Mouse (Mus musculus) embryo, embryonic 11.5 days (tissue): ENCODE measurements at regions not wholly inside any gene's neighbourhood (a gene's known extent, or its start where the extent isn't known, plus 50 kb on each side); places are given as distances from the start of the nearest gene placed in this dataset.
A peak's percentile ranks its signal among the peaks of the same experiment; 100 is the strongest.

ENCODE experiments used
- DNase-seq: peaks from one replicate; pipeline ENCODE4 v3.0.0-alpha.2; 2012; ENCODE audit warnings: low read depth, low spot score

DNA sequence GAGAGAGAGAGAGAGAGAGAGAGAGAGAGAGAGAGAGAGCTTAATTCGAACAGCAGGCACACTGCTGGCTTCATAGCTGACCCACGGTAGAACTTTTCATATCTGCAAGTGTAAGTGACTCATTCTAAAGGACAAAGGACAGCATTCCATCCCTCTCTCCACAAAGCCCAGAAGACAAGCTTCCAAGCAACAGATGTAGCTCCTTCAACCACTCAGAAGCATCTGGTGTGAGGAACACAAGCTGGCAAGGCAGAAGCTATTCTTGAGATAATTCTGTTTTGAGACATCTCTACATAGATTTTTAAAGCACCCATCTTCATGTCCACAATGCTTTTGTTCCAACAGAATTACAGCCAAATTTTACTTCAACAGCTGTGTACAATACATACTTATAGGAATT is 294.2 kb upstream of the Gria1 start:
- no peak for DNase-seq

DNA sequence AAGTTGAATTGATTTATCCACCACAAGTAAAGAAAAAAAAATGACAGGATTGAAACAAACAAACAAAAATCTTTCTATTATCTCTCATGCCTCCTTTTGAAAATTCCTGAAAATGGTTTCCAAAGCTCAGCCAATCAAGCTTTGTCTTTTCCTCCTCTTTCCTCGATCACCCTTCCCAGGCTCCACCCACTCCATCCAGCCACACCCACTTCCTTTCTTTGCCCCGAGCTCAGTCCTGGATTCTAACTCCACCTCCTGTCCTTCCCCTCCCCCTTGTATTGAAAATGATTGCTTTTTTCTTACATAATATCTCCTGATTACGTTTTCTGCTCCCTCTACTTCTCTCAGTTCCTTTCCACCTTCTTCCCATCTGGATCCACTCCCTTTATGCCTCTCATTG is 286.0 kb upstream of the Gria1 start:
- DNase-seq = no peak

DNA sequence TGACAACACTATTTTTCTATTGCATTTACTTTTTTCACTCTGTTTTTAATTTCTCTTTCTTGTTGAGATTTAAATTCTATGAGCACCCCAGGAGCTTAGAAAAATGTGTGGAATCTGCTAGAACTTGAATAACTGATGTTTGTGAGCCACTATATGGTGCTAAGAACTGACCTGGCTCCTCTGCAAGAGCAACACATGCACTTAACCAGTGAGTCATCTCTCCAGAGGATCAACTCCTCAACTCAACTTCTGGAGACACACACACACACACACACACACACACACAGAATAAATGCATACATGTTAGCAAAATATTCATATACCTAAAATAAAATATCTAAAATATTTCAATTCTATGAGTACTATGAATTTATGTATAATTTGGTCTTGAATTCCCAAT is 285.0 kb upstream of the Gria1 start:
- DNase-seq = no peak

DNA sequence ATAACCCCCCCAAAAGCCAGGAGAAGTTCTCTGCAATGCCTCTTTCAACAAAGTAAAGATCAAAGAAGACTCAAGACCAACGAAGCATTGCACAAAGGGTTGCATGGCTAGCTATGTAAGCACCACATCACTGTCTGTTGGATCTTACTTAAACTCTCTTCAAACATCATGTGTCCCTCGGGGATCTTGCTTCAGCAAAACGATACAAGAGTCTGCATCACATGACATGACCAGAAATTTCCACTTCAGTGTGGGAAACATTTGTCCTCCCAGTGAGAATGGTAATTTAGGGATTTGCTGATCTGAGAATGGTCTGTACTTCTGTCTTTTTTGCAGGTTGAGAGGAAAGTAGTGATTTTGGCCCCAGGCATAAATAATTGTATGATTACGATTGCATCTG is 283.6 kb upstream of the Gria1 start:
- no peak for DNase-seq

DNA sequence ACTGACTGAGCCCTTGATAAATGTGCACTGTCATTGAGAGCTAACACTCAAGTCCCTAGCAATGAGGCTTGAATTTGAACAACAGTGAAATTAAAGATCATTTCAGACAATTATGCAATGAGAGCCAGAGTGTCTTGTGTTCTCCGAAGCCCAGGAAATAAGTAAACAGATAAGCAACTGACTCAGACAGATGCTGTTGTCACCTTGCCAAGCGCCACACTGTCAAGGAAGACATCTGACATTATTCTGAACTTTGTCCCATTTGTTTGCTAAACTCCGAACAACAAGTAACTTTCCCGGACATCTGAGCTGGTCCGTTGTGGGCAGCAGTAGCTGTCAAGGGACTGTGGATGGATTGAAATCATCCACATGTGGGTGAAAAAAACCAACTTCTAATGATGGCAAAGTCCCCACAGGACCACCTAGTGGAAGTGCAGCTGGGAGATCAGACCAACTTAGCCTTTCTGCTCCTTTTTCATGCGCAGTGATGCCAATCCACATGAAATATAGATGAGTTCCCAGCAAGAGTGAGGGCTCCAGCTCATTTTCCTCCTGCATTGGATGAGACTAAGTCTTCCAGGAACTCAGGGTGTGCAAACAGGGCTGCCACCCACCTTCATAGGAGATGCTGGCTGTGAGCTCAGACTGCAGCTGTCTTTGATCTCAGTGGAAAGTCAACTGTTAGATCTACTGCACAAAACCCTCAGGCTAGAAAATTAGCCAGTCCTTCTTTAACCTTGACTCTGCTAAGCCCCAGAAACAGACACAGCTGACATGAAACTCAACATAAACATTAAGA is 282.8 kb upstream of the Gria1 start:
- DNase-seq = no peak

DNA sequence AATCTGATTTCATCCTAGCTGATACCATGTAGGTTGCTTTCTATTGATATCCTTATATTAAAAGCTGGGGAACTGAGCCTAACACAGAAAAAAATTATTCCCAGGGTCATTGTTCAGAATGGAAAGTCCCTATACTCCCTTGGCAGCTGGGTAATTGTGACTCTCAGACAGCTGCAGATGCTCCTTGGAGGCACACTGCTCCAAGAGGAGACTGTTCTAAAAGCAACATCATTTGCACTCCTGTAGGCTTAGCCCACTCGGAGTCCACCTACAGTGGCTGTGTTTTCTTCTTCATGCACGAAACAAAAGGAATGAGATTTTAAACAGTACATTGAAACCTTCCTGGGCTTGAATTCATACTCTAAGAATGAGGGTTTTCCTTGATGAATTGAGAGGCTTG is 269.3 kb upstream of the Gria1 start:
- DNase-seq = no peak

DNA sequence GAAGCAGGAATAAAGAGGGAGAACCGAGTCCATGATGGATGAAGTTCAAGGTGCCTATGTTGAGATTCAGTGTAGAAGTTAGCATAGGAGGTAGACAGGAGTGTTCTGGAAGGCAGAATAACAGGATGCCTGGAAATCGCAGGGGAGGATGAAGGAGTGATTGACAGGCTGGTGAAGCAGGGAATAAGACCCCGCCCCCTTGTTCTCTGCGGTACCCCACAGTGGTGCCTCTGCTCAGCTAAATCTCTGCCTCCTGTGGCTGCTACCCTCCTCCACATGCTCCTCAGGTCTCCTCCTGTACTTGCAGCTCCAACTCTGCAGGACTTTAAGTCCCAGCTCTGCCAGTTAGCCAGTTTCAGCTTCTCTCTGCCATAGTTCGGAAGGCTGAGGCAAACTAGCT is 261.2 kb upstream of the Gria1 start:
- DNase-seq = no peak

DNA sequence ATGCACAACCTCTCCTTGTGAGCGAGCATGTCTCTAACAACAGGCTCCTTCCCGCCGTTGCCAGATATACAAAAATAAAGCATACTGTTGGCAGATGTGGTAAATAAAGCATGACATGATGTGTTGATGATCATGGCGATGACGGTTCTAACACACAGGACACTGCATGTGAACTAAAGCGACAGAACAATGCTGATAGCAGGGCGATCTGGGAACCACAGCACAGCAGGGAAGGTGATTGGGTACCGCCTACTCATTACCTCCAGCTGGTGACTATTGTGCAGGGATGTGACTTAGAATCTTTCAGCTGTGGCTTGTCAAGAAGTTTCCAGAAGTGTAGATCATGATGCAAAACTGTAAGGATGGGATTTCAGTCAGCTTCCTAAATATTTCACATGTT is 260.5 kb upstream of the Gria1 start:
- no peak for DNase-seq

DNA sequence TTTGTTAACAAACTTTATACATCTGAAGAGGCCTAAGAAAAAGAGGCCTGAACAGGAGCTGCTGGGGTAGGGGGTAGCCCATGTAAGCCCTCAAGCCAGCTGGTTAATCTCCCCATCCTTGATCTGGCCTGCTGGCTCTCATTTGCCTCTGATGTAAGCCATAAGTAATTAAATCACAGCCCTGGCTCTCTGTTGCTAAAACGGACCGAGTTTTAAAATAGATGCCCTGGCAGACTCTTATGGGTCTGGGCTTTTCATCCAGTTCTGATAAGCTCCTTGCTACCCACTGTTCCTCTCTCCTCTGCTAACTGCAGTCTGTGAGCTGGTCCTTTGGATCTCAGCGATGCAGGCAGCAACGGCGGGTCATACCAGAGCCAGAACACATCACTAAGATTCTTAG is 259.3 kb upstream of the Gria1 start:
- no peak for DNase-seq

DNA sequence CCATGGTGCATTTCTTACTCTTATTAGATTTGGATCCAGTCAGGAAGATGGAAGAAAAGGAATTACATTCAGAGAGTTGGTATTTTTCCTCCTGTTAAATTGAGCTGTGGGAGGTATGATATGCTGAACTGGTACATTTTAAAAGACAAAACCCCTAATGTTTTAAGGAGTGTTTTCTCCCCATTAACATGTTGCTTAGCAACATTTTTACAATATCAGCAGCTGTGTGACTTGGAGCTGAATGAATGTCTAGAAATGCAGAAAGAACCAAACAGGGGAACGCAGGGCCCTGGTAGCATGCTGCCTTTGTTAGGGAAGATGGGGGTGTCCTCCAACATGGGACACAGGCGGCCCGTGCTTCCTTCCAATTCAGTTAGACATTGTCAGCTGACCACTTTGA is 257.5 kb upstream of the Gria1 start:
- DNase-seq = no peak

DNA sequence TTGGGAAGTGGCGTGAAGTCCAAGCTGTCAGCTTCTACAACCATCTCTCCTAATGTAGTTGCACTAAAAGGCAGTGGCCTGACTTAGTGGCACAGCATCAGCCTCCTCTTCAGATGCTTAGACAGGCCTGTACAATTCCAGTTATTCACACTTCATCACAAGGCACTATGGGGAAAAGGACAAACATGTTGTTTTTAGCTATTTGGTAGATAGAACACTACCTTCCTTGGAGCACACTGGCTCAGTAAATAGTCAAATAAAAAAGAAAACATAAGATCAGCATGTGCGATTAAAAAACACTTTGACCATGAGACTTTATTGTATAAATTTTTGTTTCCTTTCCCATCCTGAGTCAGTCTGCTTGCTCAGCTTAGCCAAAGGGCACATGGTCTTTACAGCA is 250.7 kb upstream of the Gria1 start:
- no peak for DNase-seq

DNA sequence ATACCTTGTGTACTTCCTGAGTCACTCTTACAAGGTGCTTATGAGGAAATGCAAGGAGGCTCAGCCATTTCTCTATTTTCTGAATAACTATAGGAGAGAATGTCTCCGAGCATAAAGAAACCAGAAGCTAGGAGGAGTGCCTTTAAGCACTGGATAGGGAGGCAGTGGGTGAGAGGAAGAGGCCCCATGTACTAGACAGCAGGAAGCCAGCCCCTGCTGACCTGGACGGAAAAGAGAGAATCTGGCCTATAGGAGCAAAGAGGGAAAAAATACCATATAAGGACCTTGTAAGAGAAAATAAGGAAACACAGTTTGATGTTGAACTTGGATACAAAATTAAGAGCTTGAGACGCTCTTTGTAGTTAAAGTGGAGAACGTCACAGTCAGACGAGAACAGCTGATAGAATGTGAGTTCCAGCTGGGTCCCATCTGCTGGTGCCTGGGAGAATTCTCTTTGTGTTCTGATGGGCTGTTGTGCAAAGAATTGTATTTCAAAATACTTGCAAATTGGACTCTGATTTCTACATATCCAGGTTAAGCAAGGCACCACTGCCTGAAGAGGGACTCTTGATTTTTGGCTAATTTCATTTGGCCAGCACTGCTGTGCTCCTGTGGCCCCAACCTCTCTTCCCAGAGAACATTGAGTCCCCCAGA is 248.6 kb upstream of the Gria1 start:
- no peak for DNase-seq

DNA sequence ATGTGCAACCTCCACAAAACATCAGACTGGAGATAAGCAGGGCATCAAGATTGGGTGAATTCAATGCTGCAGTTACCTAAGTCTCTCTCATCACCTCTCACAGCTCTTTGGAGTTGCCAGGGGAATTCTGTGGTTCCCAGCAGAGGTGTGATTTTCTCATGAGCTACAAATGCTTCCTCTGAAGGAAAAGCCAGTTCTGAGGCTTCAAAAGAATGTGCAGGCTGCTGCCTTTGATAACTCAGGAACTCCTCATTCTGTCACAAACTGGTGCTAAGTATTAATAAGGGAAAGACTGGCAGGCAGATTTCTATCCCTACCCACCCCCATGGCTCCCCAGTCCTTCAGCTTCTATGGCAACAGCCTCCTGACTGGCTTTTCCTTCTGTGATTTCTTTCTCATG is 243.8 kb upstream of the Gria1 start:
- no peak for DNase-seq

DNA sequence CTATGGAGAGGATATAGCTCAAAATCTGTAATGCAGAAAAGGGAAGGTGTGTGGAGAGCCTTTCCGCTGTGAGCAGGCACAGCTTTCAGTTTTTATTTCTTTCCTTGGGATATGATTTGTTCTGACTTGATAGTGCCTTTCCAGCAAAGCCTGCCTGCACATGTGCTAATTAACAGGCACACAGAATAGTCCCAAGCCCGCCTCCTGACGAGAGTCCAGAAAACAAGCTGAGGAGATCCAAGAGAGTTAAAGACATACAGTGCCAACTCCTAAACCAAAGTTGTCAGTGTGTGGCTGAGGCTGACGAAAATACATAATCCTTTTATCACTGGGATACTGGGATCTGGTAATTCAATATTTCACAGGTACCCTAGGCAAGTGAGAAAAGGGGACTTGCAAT is 224.8 kb upstream of the Gria1 start:
- DNase-seq = no peak

DNA sequence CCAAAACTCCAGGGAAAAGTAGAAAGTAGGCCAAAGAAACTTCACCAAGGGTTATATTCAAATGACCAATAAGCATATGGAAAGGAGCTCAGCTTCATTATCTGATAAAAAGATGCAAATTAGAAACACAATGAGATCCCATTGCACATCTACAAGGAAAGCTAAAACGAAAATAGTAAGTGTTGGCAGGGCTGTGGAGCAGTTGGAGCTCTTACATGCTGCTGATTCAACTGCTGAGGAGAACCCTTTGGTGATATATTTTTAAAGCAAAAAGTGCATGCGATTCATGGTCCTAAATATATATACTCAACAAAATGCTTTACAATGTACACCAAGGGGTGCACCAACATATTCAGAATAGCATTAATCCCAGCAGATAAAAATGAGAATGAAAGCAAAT is 218.5 kb upstream of the Gria1 start:
- DNase-seq = no peak

DNA sequence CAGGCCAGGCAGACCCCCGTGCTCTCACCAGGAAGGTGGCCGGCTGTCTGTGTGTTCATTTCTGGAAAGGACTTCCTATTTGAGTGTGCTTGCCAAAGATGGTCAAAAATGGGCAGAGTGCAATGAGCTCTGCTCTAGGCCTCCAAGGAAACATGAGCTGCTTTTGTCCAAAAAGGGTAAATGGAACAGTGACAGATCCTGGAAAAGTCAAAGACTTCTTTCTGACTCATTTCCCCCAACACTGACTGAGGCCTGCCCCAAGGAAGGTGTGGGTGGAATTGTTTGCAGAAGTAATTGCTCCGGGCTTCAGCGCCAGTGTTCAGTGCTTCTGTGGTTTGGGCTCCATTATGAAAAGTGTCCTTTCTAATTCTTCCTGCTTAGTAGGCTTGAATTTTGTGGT is 203.9 kb upstream of the Gria1 start:
- no peak for DNase-seq

DNA sequence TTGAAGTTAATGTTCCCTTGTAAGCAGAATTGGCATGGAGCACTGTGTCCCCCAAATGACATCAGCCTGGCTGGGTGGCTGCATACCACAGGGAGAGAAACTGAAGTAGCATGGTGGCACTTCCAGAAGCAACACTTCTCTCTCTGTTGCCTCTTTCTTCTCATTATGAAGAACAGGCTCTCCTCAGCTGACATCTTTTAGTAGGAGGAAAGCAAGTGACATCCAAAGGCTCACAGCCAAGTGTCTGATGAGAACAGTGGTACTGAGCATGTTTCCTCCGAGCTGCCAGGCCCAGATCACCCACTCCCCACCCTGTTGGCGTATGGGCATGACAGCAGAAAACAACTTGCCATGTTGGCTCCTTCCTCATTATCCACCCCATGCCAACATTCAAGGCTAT is 201.0 kb upstream of the Gria1 start:
- no peak for DNase-seq

DNA sequence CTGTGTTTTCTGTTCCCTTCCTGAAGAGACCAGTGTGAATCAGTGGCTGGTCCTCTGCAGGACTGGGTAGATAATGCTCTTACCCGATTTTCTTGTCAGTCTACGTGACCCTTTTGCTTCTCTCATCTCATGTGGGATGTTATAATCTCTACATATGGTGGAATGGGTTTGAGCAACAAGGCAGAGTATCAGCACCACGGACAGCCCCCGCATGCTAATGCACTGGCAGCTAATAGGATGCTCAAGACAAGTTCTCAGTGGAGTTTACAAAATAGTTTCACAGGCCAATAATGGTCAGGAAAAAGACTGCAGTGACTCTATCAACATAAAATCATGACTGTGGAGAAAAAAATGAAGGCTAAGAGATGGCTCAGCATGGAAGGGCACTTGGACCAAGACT is 199.1 kb upstream of the Gria1 start:
- DNase-seq = peak; percentile 40

DNA sequence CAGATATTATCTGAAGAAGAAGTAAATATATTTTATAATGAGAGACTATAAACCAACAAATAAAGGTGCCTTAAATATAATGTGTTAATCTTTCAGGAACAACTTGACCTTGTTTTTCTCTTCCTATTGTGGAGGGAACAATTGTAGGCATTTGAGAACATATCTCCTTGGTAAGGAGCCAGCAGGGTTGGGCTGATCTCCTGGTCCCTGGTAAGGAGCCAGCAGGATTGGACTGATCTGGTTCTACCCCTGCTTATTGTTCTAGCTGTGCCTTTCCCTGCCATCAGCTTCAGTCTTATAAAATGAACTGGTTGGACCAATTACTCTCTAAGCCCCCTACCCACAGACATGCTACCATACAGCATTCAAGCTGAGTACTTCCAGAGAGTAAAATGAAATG is 187.7 kb upstream of the Gria1 start:
- DNase-seq = no peak

DNA sequence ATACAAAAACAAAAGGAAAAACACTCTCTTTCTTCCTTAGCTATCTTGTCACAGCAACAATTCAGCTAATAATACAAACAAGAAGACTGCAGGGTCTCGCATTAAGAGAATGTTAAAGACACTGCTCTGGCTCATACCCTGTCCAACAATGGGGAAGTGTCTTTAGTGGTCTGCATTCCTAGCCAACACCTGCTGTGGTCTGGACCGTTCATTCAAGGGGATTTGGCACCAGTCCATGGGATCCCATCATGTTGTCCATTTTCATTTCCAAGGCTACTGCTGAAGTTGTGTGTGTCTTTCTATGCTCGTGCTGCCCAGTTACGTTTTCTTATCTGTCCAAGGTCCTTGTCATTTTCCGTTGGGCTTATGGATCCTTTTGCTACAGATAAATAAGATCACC is 183.7 kb upstream of the Gria1 start:
- no peak for DNase-seq

DNA sequence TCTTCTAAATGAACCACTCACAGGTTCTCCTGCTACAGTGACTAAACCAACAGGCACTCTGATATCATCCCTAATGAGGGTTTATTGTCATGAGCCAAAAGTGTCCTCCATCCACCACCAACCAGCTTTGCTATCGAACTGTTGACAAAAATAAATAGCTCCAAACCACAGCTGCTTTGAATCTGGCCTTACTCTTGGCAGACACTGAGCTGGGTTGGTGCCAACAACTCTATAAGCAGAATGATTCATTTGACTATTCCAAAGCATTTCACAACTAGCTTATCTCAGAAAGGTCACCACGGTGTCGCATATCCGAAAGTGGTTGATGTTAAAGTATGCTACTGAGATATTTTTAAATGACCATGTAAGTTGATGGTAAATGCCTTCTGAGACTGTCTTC is 148.5 kb upstream of the Gria1 start:
- no peak for DNase-seq

DNA sequence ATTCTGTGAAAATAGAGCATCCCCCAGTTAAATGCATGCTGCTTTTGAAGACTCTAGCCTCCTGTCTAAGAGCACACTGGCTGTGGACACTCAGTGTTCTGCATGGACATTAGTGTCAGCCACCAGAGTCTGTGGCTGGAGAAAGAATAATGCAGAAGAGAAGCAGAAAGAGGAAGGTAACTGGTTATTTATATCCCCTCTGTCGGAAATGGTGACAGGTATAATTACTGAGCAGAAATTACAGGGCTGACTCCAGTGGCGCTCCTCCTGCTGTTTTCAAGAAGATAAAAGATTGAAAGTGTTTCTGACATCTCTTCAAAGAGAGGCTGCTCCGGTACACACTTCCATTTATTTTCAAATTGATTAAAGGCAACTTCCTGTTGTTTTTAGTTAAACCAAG is 139.5 kb upstream of the Gria1 start:
- DNase-seq = no peak

DNA sequence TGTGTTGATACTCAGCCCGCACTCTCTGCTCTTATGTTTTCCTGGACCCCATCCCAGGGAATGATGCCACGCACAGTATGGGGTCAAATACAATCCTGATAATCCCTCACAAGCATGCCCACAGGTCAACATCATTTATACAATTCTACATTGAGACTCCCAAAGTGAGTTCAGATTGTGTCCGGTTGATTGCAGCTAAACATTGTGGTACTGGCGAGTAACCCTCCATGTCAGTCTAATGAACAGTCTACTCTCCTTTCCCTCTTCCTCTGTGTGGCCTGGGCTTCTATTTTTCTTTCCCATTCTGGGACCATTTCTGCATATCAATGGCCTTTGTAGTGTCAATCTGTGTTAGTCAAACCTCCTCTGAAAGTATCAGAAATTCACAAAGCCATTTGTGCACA is 112.6 kb upstream of the Gria1 start:
- DNase-seq = no peak

DNA sequence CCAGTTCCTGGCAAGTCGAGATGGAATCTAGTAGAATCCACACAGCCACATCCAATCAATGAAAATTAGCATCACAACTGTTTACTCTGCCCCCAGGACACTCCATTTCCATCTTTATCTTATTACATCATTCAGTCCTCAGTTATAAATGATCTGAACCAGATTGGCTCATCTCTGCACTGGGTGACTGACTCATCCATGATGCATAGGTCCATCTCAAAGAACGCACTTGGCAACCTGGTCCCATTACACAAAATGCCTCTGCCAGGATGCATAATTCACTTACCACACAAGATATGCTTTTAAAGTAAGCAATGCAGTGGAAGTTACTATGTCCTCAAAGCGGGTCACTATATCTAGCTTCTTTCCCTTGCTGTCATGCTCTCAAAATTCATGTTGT is 110.0 kb upstream of the Gria1 start:
- no peak for DNase-seq
